Mouse (Mus musculus) olfactory bulb, adult 2 months (tissue): ENCODE measurements around the gene Snx9. TPM values are rescaled to one million over a fixed set of nuclear protein-coding genes. Genes with fewer than 3 reads are reported as not detected.
A peak's percentile ranks its signal among the peaks of the same experiment; 100 is the strongest.

Experiments
- H3K27ac ChIP-seq: fragments of 200-500 bp; 2 replicates; pipeline ENCODE4 v1.5.1; 2012; ENCODE audit warnings: low read depth, low read length; ENCODE audit not compliant: insufficient read depth
- H3K4me1 ChIP-seq: fragments of 200-500 bp; 2 replicates; pipeline ENCODE4 v1.6.1; 2012; ENCODE audit warnings: low read length; ENCODE audit not compliant: control insufficient read depth, insufficient read depth
- H3K4me3 ChIP-seq: fragments of 200-500 bp; 2 replicates; pipeline ENCODE4 v1.5.1; 2012; ENCODE audit warnings: mild to moderate bottlenecking, low read depth, low read length, moderate library complexity; ENCODE audit not compliant: insufficient read depth
- CTCF ChIP-seq: fragments of 200-500 bp; IDR thresholded peaks from 2 replicates; pipeline ENCODE4 v1.5.1; 2012; ENCODE audit warnings: low read depth, mild to moderate bottlenecking, low read length, moderate library complexity; ENCODE audit not compliant: insufficient read depth
- POLR2A ChIP-seq: fragments of 200-500 bp; IDR thresholded peaks from 2 replicates; pipeline ENCODE4 v1.6.1; 2012; ENCODE audit warnings: mild to moderate bottlenecking, low read depth, low read length, moderate library complexity; ENCODE audit not compliant: insufficient read depth
- WGBS: fragments of 180-500 bp; shearing (Covaris S2); methylation state at CpG from one replicate; pipeline ENCODE4 v1.1.7; 2018; 5-methylcytosine and 5-hydroxymethylcytosine counted together
- polyA plus RNA-seq: library from polyadenylated mRNA; stranded (reverse); fragments of >200 nt; gene quantifications from 2 replicates; pipeline ENCODE4 v1.2.4, GENCODE M21; 2012; ENCODE audit warnings: low replicate concordance; ENCODE audit not compliant: missing spikeins, insufficient read depth, insufficient read length

The Snx9 gene
- polyA plus RNA-seq, 1 experiment: not detected

GRCm38 (mm10) chr17:5862285-5862684, 21.2 kb downstream of the Snx9 start:
- Histone ChIP-seq H3K4me1 (peaks cover 9% of the 10 kb centered on the region; the same call in 1 of the 2 replicates), H3K27ac (0 out of 2 replicates have a peak overlapping the region, but pooled peaks have one; percentile 10), H3K4me3 (no peak overlapping the region)
- TF ChIP-seq POLR2A (no peak), CTCF (no peak)
- 17% methylated on average over 6 of the region's 6 CpGs for WGBS

GRCm38 (mm10) chr17:5862869-5863268, 21.7 kb downstream of the Snx9 start:
- Histone ChIP-seq H3K4me1 (peaks cover 9% of the 10 kb centered on the region; the same call in 1 of the 2 replicates), H3K27ac (no peak overlapping the region), H3K4me3 (no peak overlapping the region)
- TF ChIP-seq CTCF (no peak), POLR2A (no peak)
- 49% methylated on average over 4 of the region's 4 CpGs for WGBS

- Histone ChIP-seq H3K27ac (no peak overlapping the region), H3K4me3 (no peak overlapping the region), H3K4me1 (peaks cover 10% of the 10 kb centered on the region)
- WGBS: 98% methylated on average over 5 of the region's 5 CpGs
- TF ChIP-seq CTCF (no peak), POLR2A (no peak)
Observed at GRCm38 (mm10) chr17:5863745-5864144, 22.6 kb downstream of the Snx9 start.

- Histone ChIP-seq H3K4me3 (no peak overlapping the region), H3K27ac (no peak overlapping the region), H3K4me1 (peaks cover 5% of the 10 kb centered on the region)
- WGBS: 86% methylated on average over 6 of the region's 6 CpGs
- TF ChIP-seq POLR2A (no peak), CTCF (no peak)
Observed at GRCm38 (mm10) chr17:5867456-5867855, 26.3 kb downstream of the Snx9 start.

GRCm38 (mm10) chr17:5868319-5869031, 27.3 kb downstream of the Snx9 start:
- H3K27ac ChIP-seq: no peak overlapping the region
- peaks cover 7% of the 10 kb centered on the region for H3K4me1 ChIP-seq
- H3K4me3 ChIP-seq: no peak overlapping the region
- 86% methylated on average over 7 of the region's 7 CpGs for WGBS
- no peak for TF ChIP-seq CTCF
- TF ChIP-seq POLR2A: no peak

GRCm38 (mm10) chr17:5869461-5869860, 28.3 kb downstream of the Snx9 start:
- no peak overlapping the region for H3K27ac ChIP-seq
- peaks cover 7% of the 10 kb centered on the region for H3K4me1 ChIP-seq
- no peak overlapping the region for H3K4me3 ChIP-seq
- 91% methylated on average over 3 of the region's 3 CpGs for WGBS
- TF ChIP-seq CTCF: no peak
- TF ChIP-seq POLR2A: no peak

- Histone ChIP-seq H3K4me1 (peaks cover 7% of the 10 kb centered on the region), H3K27ac (no peak overlapping the region), H3K4me3 (no peak overlapping the region)
- TF ChIP-seq CTCF: no peak
- TF ChIP-seq POLR2A: no peak
- WGBS: 93% methylated on average over 5 of the region's 5 CpGs
Observed at GRCm38 (mm10) chr17:5870002-5870401, 28.9 kb downstream of the Snx9 start.

GRCm38 (mm10) chr17:5870696-5871095, 29.6 kb downstream of the Snx9 start:
- TF ChIP-seq CTCF (no peak), POLR2A (no peak)
- no peak overlapping the region for H3K4me3 ChIP-seq
- 98% methylated on average over 11 of the region's 11 CpGs for WGBS

GRCm38 (mm10) chr17:5872506-5872905, 31.4 kb downstream of the Snx9 start:
- peaks cover 7% of the 10 kb centered on the region for H3K4me1 ChIP-seq
- 43% methylated on average over 12 of the region's 12 CpGs for WGBS
- no peak overlapping the region for H3K4me3 ChIP-seq
- TF ChIP-seq POLR2A: no peak
- no peak for TF ChIP-seq CTCF
- no peak overlapping the region for H3K27ac ChIP-seq

More at GRCm38 (mm10) chr17:5870696-5871095, 29.6 kb downstream of the Snx9 start:
- no peak overlapping the region for H3K27ac ChIP-seq
- peaks cover 7% of the 10 kb centered on the region for H3K4me1 ChIP-seq

GRCm38 (mm10) chr17:5874565-5874964, 33.4 kb downstream of the Snx9 start:
- TF ChIP-seq POLR2A: no peak
- TF ChIP-seq CTCF: no peak
- 97% methylated on average over 1 of the region's 1 CpGs for WGBS
- peaks cover 3% of the 10 kb centered on the region for H3K4me1 ChIP-seq
- H3K4me3 ChIP-seq: no peak overlapping the region
- H3K27ac ChIP-seq: no peak overlapping the region
